9 mouse cellular contexts compared by ENCODE assay signal in genomic region chr17:80577639-80578038, GRCm38 (mm10). TPM values are rescaled to one million over a fixed set of nuclear protein-coding genes. Genes with fewer than 3 reads are reported as not detected.
DNase-seq lines count a peak whose midpoint lies in the region; ATAC-seq lines count a peak whose summit lies in the region.
"Had no signal": no experiment of that assay in that cellular context is flagged by ENCODE, and none has a peak within 500 bp of the region (broad histone marks: within the 10 kb centered on the region; RNA-seq: fewer than 3 reads in every experiment).

TSS of gene Cdkl4 (minus strand) at chr17:80577813.

- H3K4me1 ChIP-seq in embryonic facial prominence, embryonic 14.5 days (ENCODE audit: control insufficient read depth, insufficient read depth, low read length) = peaks cover 9% of the 10 kb centered on the region; the same call in 1 of the 2 replicates
- H3K4me1 ChIP-seq in intestine, embryonic 16.5 days (ENCODE audit: control insufficient read depth, insufficient read depth, low read length) = peaks cover 7% of the 10 kb centered on the region; the same call in 1 of the 2 replicates
- H3K4me1 ChIP-seq in midbrain, embryonic 15.5 days = peaks cover 8% of the 10 kb centered on the region

- H3K27me3 ChIP-seq in embryonic facial prominence, embryonic 14.5 days (replicated peaks; ENCODE audit: control insufficient read depth, insufficient read depth, low read length) = no peaks in the 10 kb centered on the region
- H3K27me3 ChIP-seq in intestine, embryonic 16.5 days (replicated peaks; ENCODE audit: control insufficient read depth, insufficient read depth, low read length) = no peaks in the 10 kb centered on the region
- H3K27me3 ChIP-seq in midbrain, embryonic 15.5 days (replicated peaks) = no peaks in the 10 kb centered on the region

- no peaks in the 10 kb centered on the region for H3K9me3 ChIP-seq in embryonic facial prominence, embryonic 14.5 days (ENCODE audit: control insufficient read depth, low read length)
- H3K9me3 ChIP-seq in intestine, embryonic 16.5 days (ENCODE audit: control insufficient read depth, low read length) = no peaks in the 10 kb centered on the region
- no peaks in the 10 kb centered on the region for H3K9me3 ChIP-seq in midbrain, embryonic 15.5 days

- peak within 1 kb of the TSS; percentile 92 for H3K4me2 ChIP-seq in embryonic facial prominence, embryonic 14.5 days (ENCODE audit: low read depth, low read length)
- H3K4me2 ChIP-seq in intestine, embryonic 16.5 days (ENCODE audit: low read depth, low read length) = peak within 1 kb of the TSS; percentile 93
- peak within 1 kb of the TSS; percentile 95 for H3K4me2 ChIP-seq in midbrain, embryonic 15.5 days

- H3K36me3 ChIP-seq in embryonic facial prominence, embryonic 14.5 days (ENCODE audit: control insufficient read depth, insufficient read depth, low read length) = peaks cover 11% of the 10 kb centered on the region
- H3K36me3 ChIP-seq in intestine, embryonic 16.5 days (ENCODE audit: control insufficient read depth, insufficient read depth, low read length) = peaks cover 4% of the 10 kb centered on the region; the same call in 1 of the 2 replicates
- peaks cover 9% of the 10 kb centered on the region; the same call in 1 of the 2 replicates for H3K36me3 ChIP-seq in midbrain, embryonic 15.5 days (replicated peaks)

- no peak for ATAC-seq in embryonic facial prominence, embryonic 14.5 days (ENCODE audit: low read depth)
- ATAC-seq in intestine, embryonic 16.5 days = no peak
- ATAC-seq in midbrain, embryonic 15.5 days (replicated peaks) = peak; percentile 65
- no peak for ATAC-seq in inflammation-experienced regulatory T-cells, adult 6 months

- H3K9ac ChIP-seq in embryonic facial prominence, embryonic 14.5 days (ENCODE audit: low read depth, low read length) = peak within 1 kb of the TSS; percentile 70
- peak within 1 kb of the TSS; percentile 68 for H3K9ac ChIP-seq in intestine, embryonic 16.5 days (ENCODE audit: low read depth, low read length)
- H3K9ac ChIP-seq in midbrain, embryonic 15.5 days = peak within 1 kb of the TSS; percentile 48

- H3K27ac ChIP-seq in embryonic facial prominence, embryonic 14.5 days (replicated peaks; ENCODE audit: low read depth, low read length) = no peak within 1 kb of the TSS
- no peak within 1 kb of the TSS for H3K27ac ChIP-seq in intestine, embryonic 16.5 days (ENCODE audit: low read length)
- H3K27ac ChIP-seq in midbrain, embryonic 15.5 days = peak within 1 kb of the TSS; percentile 61

- peak within 1 kb of the TSS; percentile 47 for H3K4me3 ChIP-seq in embryonic facial prominence, embryonic 14.5 days (ENCODE audit: low read depth, low read length)
- peak within 1 kb of the TSS; percentile 50 for H3K4me3 ChIP-seq in intestine, embryonic 16.5 days (ENCODE audit: low read length)
- peak within 1 kb of the TSS; percentile 48 for H3K4me3 ChIP-seq in midbrain, embryonic 15.5 days

- WGBS in embryonic facial prominence, embryonic 14.5 days = 73% methylated on average over 15 of the region's 15 CpGs
- WGBS in intestine, embryonic 16.5 days = 70% methylated on average over 15 of the region's 15 CpGs
- 70% methylated on average over 15 of the region's 15 CpGs for WGBS in midbrain, embryonic 15.5 days

- DNase-seq in layer of hippocampus, adult 18-20 months (ENCODE audit: low spot score in 2 of 2) = no peak
- no peak for DNase-seq in layer of hippocampus, adult 9-10 months (ENCODE audit: low spot score)
- no peak for DNase-seq in embryonic facial prominence, embryonic 14.5 days (ENCODE audit: low spot score)
- no peak for DNase-seq in thymus, postnatal 25 days
- DNase-seq in urinary bladder, postnatal 14 days (ENCODE audit: low spot score) = no peak

RNA-seq across cellular contexts. Expression of gene Cdkl4, which starts in this region (rescaled TPM):
- 10 to 100 TPM; 15.6 to 18.1 TPM for total RNA-seq in layer of hippocampus, adult 18-20 months (2021)
- polyA plus RNA-seq in embryonic facial prominence, embryonic 14.5 days (2014; fragmentation: Nextera tagmentation; extraction: Ambion mirVana) = 1.7 and 2.2 TPM in 2 replicates
- 0.38 and 0.46 TPM in 2 replicates for polyA plus RNA-seq in intestine, embryonic 16.5 days (2015; fragmentation: Nextera tagmentation; extraction: Ambion mirVana)
- 5.1 and 5.5 TPM in 2 replicates for polyA plus RNA-seq in midbrain, embryonic 15.5 days (2015; fragmentation: Nextera tagmentation; extraction: Ambion mirVana)
- polyA plus RNA-seq in inflammation-experienced regulatory T-cells, adult 6 months (2017; shearing (Covaris generic)) = 1 to 10 TPM in 1 of 3 experiments, under 1 TPM in 2; 0.79 to 1.3 (median 0.94) TPM
- total RNA-seq: hematopoietic stem cell, adult 5-6 weeks had no signal
